Mouse (Mus musculus): ENCODE data around the gene Auts2. TPM values are rescaled to one million over a fixed set of nuclear protein-coding genes. Genes with fewer than 3 reads are reported as not detected.

Auts2 gene
- polyA plus RNA-seq, 1 experiment from 2014 or later = 32.6 TPM

GRCm38 (mm10) chr5:131560773-131561560 is 982.2 kb downstream of the Auts2 start:
- Histone ChIP-seq H3K9me3 (ENCODE audit: control insufficient read depth, low read length) (no peaks in the 10 kb centered on the region), H3K4me3 (ENCODE audit: low read length) (no peak overlapping the region), H3K36me3 (ENCODE audit: control insufficient read depth, insufficient read depth, low read length) (no peaks in the 10 kb centered on the region), H3K4me1 (ENCODE audit: control insufficient read depth, insufficient read depth, low read length) (no peaks in the 10 kb centered on the region), H3K27ac (ENCODE audit: low read depth, low read length) (no peak overlapping the region), H3K27me3 (ENCODE audit: control insufficient read depth, insufficient read depth, low read length) (no peaks in the 10 kb centered on the region), H3K4me2 (replicated peaks; ENCODE audit: low read depth, low read length) (no peak overlapping the region), H3K9ac (ENCODE audit: low read depth, low read length) (no peak overlapping the region)
- WGBS = 86% methylated on average over 5 of the region's 5 CpGs
- ATAC-seq (ENCODE audit: low FRiP score, low TSS enrichment) = no peak

- WGBS = 59% methylated on average over 8 of the region's 8 CpGs
- H3K4me3 ChIP-seq (ENCODE audit: low read length) = no peak overlapping the region
These were observed 984.6 kb downstream of the Auts2 start for GRCm38 (mm10) chr5:131558403-131559174.

GRCm38 (mm10) chr5:131557591-131558385 is 985.4 kb downstream of the Auts2 start:
- no peak for ATAC-seq (ENCODE audit: low FRiP score, low TSS enrichment)
- H3K36me3 ChIP-seq (ENCODE audit: control insufficient read depth, insufficient read depth, low read length) = no peaks in the 10 kb centered on the region
- H3K4me3 ChIP-seq (ENCODE audit: low read length) = no peak overlapping the region
- no peak overlapping the region for H3K4me2 ChIP-seq (replicated peaks; ENCODE audit: low read depth, low read length)
- WGBS = 56% methylated on average over 14 of the region's 14 CpGs
- no peak overlapping the region for H3K9ac ChIP-seq (ENCODE audit: low read depth, low read length)
- no peaks in the 10 kb centered on the region for H3K9me3 ChIP-seq (ENCODE audit: control insufficient read depth, low read length)
- no peak overlapping the region for H3K27ac ChIP-seq (ENCODE audit: low read depth, low read length)
- H3K4me1 ChIP-seq (ENCODE audit: control insufficient read depth, insufficient read depth, low read length) = no peaks in the 10 kb centered on the region
- H3K27me3 ChIP-seq (ENCODE audit: control insufficient read depth, insufficient read depth, low read length) = no peaks in the 10 kb centered on the region

More at GRCm38 (mm10) chr5:131558403-131559174, 984.6 kb downstream of the Auts2 start:
- H3K9me3 ChIP-seq (ENCODE audit: control insufficient read depth, low read length) = no peaks in the 10 kb centered on the region
- H3K27me3 ChIP-seq (ENCODE audit: control insufficient read depth, insufficient read depth, low read length) = no peaks in the 10 kb centered on the region
- H3K9ac ChIP-seq (ENCODE audit: low read depth, low read length) = no peak overlapping the region
- no peak overlapping the region for H3K4me2 ChIP-seq (replicated peaks; ENCODE audit: low read depth, low read length)
- no peaks in the 10 kb centered on the region for H3K36me3 ChIP-seq (ENCODE audit: control insufficient read depth, insufficient read depth, low read length)
- no peaks in the 10 kb centered on the region for H3K4me1 ChIP-seq (ENCODE audit: control insufficient read depth, insufficient read depth, low read length)
- ATAC-seq (ENCODE audit: low FRiP score, low TSS enrichment) = no peak
- H3K27ac ChIP-seq (ENCODE audit: low read depth, low read length) = no peak overlapping the region

- Histone ChIP-seq H3K27me3 (ENCODE audit: control insufficient read depth, insufficient read depth, low read length) (no peaks in the 10 kb centered on the region; the same call in none of the 2 replicates), H3K27ac (ENCODE audit: low read depth, low read length) (no peak overlapping the region), H3K9ac (ENCODE audit: low read depth, low read length) (no peak overlapping the region), H3K4me1 (ENCODE audit: control insufficient read depth, insufficient read depth, low read length) (peaks cover 6% of the 10 kb centered on the region; the same call in 1 of the 2 replicates), H3K36me3 (ENCODE audit: control insufficient read depth, insufficient read depth, low read length) (no peaks in the 10 kb centered on the region), H3K4me3 (ENCODE audit: low read length) (no peak overlapping the region), H3K4me2 (replicated peaks; ENCODE audit: low read depth, low read length) (no peak overlapping the region), H3K9me3 (ENCODE audit: control insufficient read depth, low read length) (no peaks in the 10 kb centered on the region)
- peak; percentile 53 for ATAC-seq (ENCODE audit: low FRiP score, low TSS enrichment)
- 11% methylated on average over 17 of the region's 17 CpGs for WGBS
These were observed 994.1 kb downstream of the Auts2 start for GRCm38 (mm10) chr5:131548932-131549563.

GRCm38 (mm10) chr5:131547926-131548325 is 995.2 kb downstream of the Auts2 start:
- no peaks in the 10 kb centered on the region; the same call in none of the 2 replicates for H3K27me3 ChIP-seq (ENCODE audit: control insufficient read depth, insufficient read depth, low read length)
- WGBS = 59% methylated on average over 6 of the region's 6 CpGs

GRCm38 (mm10) chr5:131546414-131546813 is 996.7 kb downstream of the Auts2 start:
- no peak overlapping the region for H3K4me2 ChIP-seq (replicated peaks; ENCODE audit: low read depth, low read length)
- no peak overlapping the region for H3K9ac ChIP-seq (ENCODE audit: low read depth, low read length)
- H3K27me3 ChIP-seq (ENCODE audit: control insufficient read depth, insufficient read depth, low read length) = no peaks in the 10 kb centered on the region; the same call in none of the 2 replicates
- no peak overlapping the region for H3K27ac ChIP-seq (ENCODE audit: low read depth, low read length)
- H3K9me3 ChIP-seq (ENCODE audit: control insufficient read depth, low read length) = no peaks in the 10 kb centered on the region
- H3K4me3 ChIP-seq (ENCODE audit: low read length) = no peak overlapping the region
- no peak for ATAC-seq (ENCODE audit: low FRiP score, low TSS enrichment)
- H3K4me1 ChIP-seq (ENCODE audit: control insufficient read depth, insufficient read depth, low read length) = peaks cover 6% of the 10 kb centered on the region; the same call in 1 of the 2 replicates
- no peaks in the 10 kb centered on the region for H3K36me3 ChIP-seq (ENCODE audit: control insufficient read depth, insufficient read depth, low read length)
- 80% methylated on average over 1 of the region's 1 CpGs for WGBS

More at GRCm38 (mm10) chr5:131547926-131548325, 995.2 kb downstream of the Auts2 start:
- Histone ChIP-seq H3K4me2 (replicated peaks; ENCODE audit: low read depth, low read length) (no peak overlapping the region), H3K4me3 (ENCODE audit: low read length) (no peak overlapping the region), H3K4me1 (ENCODE audit: control insufficient read depth, insufficient read depth, low read length) (peaks cover 6% of the 10 kb centered on the region; the same call in 1 of the 2 replicates), H3K27ac (ENCODE audit: low read depth, low read length) (no peak overlapping the region), H3K36me3 (ENCODE audit: control insufficient read depth, insufficient read depth, low read length) (no peaks in the 10 kb centered on the region), H3K9me3 (ENCODE audit: control insufficient read depth, low read length) (no peaks in the 10 kb centered on the region), H3K9ac (ENCODE audit: low read depth, low read length) (no peak overlapping the region)
- ATAC-seq (ENCODE audit: low FRiP score, low TSS enrichment) = no peak

- Histone ChIP-seq H3K9me3 (ENCODE audit: control insufficient read depth, low read length) (no peaks in the 10 kb centered on the region), H3K36me3 (ENCODE audit: control insufficient read depth, insufficient read depth, low read length) (no peaks in the 10 kb centered on the region), H3K27ac (ENCODE audit: low read depth, low read length) (no peak overlapping the region), H3K9ac (ENCODE audit: low read depth, low read length) (no peak overlapping the region), H3K4me2 (replicated peaks; ENCODE audit: low read depth, low read length) (no peak overlapping the region), H3K27me3 (ENCODE audit: control insufficient read depth, insufficient read depth, low read length) (peaks cover 3% of the 10 kb centered on the region), H3K4me1 (ENCODE audit: control insufficient read depth, insufficient read depth, low read length) (peaks cover 6% of the 10 kb centered on the region; the same call in 1 of the 2 replicates), H3K4me3 (ENCODE audit: low read length) (no peak overlapping the region)
- no peak for ATAC-seq (ENCODE audit: low FRiP score, low TSS enrichment)
- WGBS = 22% methylated on average over 7 of the region's 7 CpGs
These were observed 998.8 kb downstream of the Auts2 start for GRCm38 (mm10) chr5:131544381-131544780.

GRCm38 (mm10) chr5:131538311-131538915 is 1004.7 kb downstream of the Auts2 start:
- under 1% methylated on average over 66 of the region's 68 CpGs for WGBS
- H3K4me3 ChIP-seq (ENCODE audit: low read length) = peak overlapping the region; percentile 65
- ATAC-seq (ENCODE audit: low FRiP score, low TSS enrichment) = peak; percentile 82
- H3K9ac ChIP-seq (ENCODE audit: low read depth, low read length) = peak overlapping the region; percentile 83
- no peaks in the 10 kb centered on the region for H3K9me3 ChIP-seq (ENCODE audit: control insufficient read depth, low read length)
- H3K4me2 ChIP-seq (replicated peaks; ENCODE audit: low read depth, low read length) = peak overlapping the region; percentile 70
- peak overlapping the region; percentile 83 for H3K27ac ChIP-seq (ENCODE audit: low read depth, low read length)
- H3K27me3 ChIP-seq (ENCODE audit: control insufficient read depth, insufficient read depth, low read length) = peaks cover 3% of the 10 kb centered on the region
- no peaks in the 10 kb centered on the region for H3K36me3 ChIP-seq (ENCODE audit: control insufficient read depth, insufficient read depth, low read length)
- peaks cover 18% of the 10 kb centered on the region for H3K4me1 ChIP-seq (ENCODE audit: control insufficient read depth, insufficient read depth, low read length)

All from kidney, embryonic 14.5 days (tissue).